Mouse (Mus musculus) testis, postnatal 10 days (tissue): ENCODE data around the gene Pear1.

Experiments used
- DNase-seq: peaks from one replicate; pipeline ENCODE4 v3.0.0; 2021; ENCODE audit warnings: low spot score

Gene Pear1

DNA sequence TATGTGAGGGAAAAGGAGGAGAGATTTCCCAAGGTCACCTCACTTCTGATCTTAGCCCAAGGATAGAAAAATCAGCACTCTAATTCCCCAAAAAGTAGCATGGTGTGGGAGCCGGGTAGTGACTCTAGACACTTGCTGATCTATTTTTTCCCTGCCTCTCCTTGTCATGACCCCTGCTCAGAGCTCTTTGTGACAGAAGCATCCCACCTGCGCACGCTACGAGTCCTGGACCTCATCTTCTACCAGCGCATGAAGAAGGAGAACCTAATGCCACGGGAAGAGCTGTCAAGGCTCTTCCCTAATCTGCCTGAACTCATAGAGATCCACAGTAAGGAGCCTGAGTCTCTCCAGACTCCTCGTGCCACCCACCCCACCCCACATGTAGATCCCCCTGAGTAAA is 97.9 kb downstream of the Pear1 start:
- peak; percentile 17 for DNase-seq

DNA sequence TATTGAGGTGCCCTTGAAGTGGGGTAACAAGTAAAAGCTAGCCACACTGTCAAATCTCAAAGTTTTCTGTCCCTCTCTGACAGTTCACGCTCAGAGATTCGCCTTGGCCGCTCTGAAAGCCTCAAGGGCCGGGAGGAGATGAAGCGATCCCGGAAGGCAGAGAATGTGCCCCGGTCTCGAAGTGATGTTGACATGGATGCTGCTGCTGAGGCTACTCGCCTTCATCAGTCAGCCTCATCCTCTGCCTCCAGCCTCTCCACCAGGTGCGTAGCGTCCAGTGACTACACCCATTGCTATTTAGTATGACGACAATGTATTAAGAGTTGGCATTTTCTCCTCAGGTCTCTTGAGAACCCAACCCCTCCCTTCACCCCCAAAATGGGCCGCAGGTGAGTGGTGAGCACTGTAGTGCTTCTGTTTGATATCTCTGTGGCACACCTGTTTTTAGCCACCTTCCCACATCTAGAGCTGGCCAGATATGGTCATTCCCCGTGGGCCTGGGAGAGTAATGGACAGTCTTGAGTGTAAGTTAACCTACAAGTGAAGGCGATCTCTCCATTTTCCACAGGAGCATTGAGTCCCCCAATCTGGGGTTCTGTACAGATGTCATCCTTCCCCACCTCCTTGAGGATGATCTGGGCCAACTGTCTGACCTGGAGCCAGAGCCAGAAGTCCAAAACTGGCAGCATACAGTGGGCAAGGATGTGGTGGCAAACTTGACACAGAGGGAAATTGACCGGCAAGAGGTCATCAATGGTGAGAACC is 98.5 kb downstream of the Pear1 start:
- DNase-seq: peak; percentile 34

DNA sequence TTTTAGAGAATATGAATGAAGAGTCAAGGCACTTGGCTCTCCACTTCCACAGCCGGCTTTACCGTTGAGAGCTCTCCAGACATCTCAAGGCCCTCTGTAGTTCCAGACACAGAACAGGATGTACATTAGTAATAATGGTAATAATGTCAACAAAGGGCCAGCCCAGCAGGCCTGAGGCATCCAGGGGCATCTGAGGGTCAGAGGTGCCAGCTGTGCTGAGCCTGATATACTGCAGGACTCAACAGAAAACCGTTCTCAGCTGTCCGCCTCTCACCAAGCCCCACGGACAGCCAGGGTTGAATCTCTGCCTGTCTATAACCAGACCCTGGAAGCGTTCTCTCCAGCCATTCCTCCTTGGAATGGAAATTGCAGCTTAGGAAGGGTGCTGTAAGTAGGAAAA is 99.5 kb downstream of the Pear1 start:
- no peak for DNase-seq

DNA sequence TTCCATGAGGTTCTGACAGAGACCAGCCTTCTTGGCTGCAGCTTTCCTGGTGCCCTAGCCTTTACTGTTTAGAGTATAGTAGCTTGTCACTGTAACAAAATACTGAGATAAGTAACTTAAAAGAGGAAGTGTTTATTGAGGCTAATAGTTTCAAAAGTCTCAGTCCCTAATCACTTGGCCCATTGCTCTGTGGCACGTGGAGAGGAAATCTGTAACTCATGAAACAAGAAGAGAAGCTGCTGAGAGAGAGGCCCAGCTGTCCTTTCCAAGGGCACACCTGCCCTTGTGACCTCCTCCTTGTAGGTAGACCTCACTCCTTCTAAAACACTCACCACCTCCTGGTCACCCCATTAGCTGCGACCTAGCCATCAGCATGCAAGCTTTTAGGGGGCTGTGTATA is 105.6 kb downstream of the Pear1 start:
- no peak for DNase-seq
